Mouse (Mus musculus) bone marrow, adult 2 months (tissue): ENCODE results near the gene Ppargc1a. TPM values are rescaled to one million over a fixed set of nuclear protein-coding genes. Genes with fewer than 3 reads are reported as not detected.

Experiments
- H3K27ac ChIP-seq: fragments of 200-500 bp; 2 replicates; pipeline ENCODE4 v1.5.1; 2012; ENCODE audit warnings: low read depth, mild to moderate bottlenecking, control low read depth, inconsistent platforms, low read length; ENCODE audit not compliant: control insufficient read depth, poor library complexity, insufficient read depth
- H3K4me1 ChIP-seq: fragments of 200-500 bp; 2 replicates; pipeline ENCODE4 v1.6.1; 2011; ENCODE audit warnings: low read length; ENCODE audit not compliant: control insufficient read depth, insufficient read depth
- H3K4me3 ChIP-seq: fragments of 200-500 bp; replicated peaks from 2 replicates; pipeline ENCODE3; 2011; ENCODE audit warnings: mild to moderate bottlenecking, low read depth, low read length, control low read depth; ENCODE audit not compliant: control insufficient read depth
- CTCF ChIP-seq: fragments of 200-500 bp; IDR thresholded peaks from 2 replicates; pipeline ENCODE4 v1.5.1; 2011; ENCODE audit warnings: low read length, control low read depth; ENCODE audit not compliant: control insufficient read depth, insufficient read depth
- POLR2A ChIP-seq: fragments of 200-500 bp; IDR thresholded peaks from 2 replicates; pipeline ENCODE4 v1.6.1; 2011; ENCODE audit warnings: low read depth, mild to moderate bottlenecking, control low read depth, low read length, borderline replicate concordance; ENCODE audit not compliant: control insufficient read depth
- WGBS: fragments of 180-500 bp; shearing (Covaris S2); methylation state at CpG from one replicate; pipeline ENCODE4 v1.1.7; 2018; 5-methylcytosine and 5-hydroxymethylcytosine counted together
- polyA plus RNA-seq: library from polyadenylated mRNA; stranded (reverse); fragments of >200 nt; gene quantifications from 2 replicates; pipeline ENCODE4 v1.2.4, GENCODE M21; 2011; ENCODE audit warnings: low replicate concordance; ENCODE audit not compliant: missing spikeins, insufficient read depth, insufficient read length

Gene Ppargc1a
- polyA plus RNA-seq, 1 experiment, result 0.65 TPM

DNA sequence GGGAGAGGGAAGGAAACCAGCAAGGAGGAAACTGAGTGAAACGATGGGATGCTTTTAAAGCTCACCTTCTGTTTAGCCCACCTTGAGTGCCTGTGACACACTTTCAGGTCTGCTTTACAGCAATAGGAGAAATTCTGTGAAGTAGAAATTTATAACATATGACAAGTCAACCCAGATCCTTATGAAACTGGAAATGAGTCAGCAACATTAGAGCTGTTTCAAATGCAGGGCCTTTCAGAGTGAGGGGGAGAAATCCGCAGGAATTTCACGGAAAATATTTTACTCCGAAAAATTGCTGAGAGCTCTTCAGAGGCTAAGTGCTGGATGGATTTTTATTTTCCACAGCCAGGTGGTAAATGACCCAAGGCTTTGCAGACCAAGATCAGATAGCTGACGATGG is 133.6 kb downstream of the Ppargc1a start:
- Histone ChIP-seq H3K4me3 (no peak overlapping the region), H3K4me1 (no peaks in the 10 kb centered on the region), H3K27ac (no peak overlapping the region)
- TF ChIP-seq CTCF, result no peak
- TF ChIP-seq POLR2A, result no peak
- 30% methylated on average over 5 of the region's 5 CpGs for WGBS

DNA sequence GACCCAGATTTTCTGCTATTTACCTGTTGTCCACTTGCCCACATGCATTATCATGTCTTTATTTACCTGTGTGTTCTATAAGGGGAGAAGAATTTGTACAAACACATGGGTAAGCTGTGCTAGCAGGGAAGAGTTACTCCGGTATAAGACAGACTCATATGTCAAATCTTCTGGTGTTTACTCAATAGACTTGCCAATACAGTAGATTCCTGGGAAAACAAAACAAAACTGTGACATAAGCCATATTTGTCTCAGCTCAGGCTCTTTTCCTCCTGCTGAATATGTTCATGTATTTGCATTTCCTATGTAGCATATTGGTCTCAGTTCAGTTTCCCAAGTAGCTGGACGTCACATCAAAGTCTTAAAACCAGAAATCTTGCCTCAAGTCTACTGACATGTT is 135.0 kb downstream of the Ppargc1a start:
- no peaks in the 10 kb centered on the region for H3K4me1 ChIP-seq
- WGBS, result 78% methylated on average over 2 of the region's 2 CpGs
- no peak overlapping the region for H3K27ac ChIP-seq
- no peak for TF ChIP-seq CTCF
- no peak for TF ChIP-seq POLR2A
- no peak overlapping the region for H3K4me3 ChIP-seq

DNA sequence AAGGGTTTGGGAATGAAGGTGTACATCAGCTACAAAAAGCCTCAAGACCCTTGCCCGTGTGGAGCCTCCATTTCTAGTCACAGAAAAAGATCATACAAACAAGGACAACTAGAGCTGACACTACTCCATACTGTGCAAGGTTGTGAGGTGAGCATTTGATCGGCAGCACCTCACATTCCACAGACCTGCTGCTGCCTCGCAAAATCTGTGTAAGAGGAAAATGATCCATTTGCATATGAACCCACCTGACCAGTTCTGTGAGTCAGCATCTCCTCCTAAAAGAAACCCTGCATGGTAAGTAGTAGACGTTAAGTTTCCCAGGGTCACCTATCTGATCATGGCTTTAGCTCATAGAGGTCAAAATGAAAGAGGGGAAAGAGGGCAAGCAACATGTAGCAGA is 135.5 kb downstream of the Ppargc1a start:
- H3K4me1 ChIP-seq, result no peaks in the 10 kb centered on the region
- no peak overlapping the region for H3K4me3 ChIP-seq
- TF ChIP-seq CTCF (no peak), POLR2A (no peak)
- 65% methylated on average over 4 of the region's 4 CpGs for WGBS
- H3K27ac ChIP-seq, result no peak overlapping the region

- H3K4me3 ChIP-seq, result no peak overlapping the region
- H3K27ac ChIP-seq, result no peak overlapping the region
- no peak for TF ChIP-seq CTCF
- no peak for TF ChIP-seq POLR2A
- no peaks in the 10 kb centered on the region for H3K4me1 ChIP-seq
Measured at GRCm38 (mm10) chr5:51426406-51426805, 141.1 kb downstream of the Ppargc1a start.

DNA sequence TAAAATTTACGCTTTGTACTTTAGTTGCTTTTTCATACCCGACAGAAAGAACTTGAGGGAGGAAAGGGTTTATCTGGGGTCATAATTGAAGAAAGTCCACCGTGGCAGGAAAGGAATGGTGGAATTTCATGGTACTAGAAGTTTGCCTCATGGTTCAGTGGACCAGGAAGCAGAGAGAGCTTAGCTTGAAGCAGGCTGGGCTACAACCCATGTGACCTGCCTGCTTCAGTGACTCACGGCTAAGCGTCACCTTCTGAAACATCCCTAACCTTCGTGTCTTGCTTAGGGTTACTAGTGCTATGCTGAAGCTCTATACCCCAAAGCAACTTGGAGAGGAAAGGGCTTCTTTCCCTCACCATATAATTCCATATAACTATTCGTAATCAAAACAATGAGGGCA is 151.1 kb downstream of the Ppargc1a start:
- H3K4me1 ChIP-seq, result no peaks in the 10 kb centered on the region; the same call in 1 of the 2 replicates
- no peak overlapping the region for H3K27ac ChIP-seq
- TF ChIP-seq CTCF (no peak), POLR2A (no peak)
- 77% methylated on average over 7 of the region's 7 CpGs for WGBS
- no peak overlapping the region for H3K4me3 ChIP-seq

GRCm38 (mm10) chr5:51415456-51415855 is 152.1 kb downstream of the Ppargc1a start:
- Histone ChIP-seq H3K27ac (no peak overlapping the region), H3K4me1 (no peaks in the 10 kb centered on the region; the same call in 1 of the 2 replicates), H3K4me3 (no peak overlapping the region)
- WGBS, result 67% methylated on average over 2 of the region's 2 CpGs
- no peak for TF ChIP-seq CTCF

DNA sequence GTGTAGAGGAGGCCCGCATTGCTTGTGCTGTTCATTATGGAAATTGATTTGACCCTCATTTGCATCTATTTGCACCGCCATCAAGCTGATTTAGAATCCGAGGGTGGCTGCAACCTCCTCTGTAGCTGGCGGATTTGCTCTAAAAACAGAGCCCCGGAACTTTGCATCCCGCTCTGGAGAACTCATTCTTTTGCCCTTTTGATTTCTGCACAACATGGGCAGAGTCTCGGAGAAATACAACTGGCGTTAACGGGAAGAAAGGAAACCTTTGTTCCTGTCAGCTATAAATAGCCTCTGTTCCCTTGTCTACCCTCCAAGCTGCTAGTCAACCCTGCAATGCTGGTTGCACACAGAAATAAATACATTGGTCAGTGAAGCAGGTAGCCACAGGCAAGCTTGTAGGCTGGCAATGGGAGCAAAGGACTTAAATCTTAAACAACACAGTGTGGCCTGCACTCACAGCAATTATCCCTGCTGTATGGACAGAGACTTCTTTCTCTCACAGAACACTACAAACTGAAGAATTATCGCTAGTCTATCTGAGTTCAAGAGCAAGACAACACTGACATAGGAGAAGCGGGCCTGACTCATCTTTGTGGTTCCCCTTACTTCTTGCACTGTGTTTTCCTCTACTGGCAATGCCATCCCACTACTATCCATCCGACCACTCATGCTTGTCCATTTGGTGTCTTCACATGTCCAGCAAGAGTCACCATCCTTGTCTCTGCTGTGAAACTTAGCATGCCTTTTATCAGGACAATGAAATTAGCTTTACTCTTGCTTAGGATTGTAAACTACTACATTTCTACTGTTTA is 155.0 kb downstream of the Ppargc1a start:
- TF ChIP-seq POLR2A (no peak), CTCF (no peak)
- no peaks in the 10 kb centered on the region; the same call in 1 of the 2 replicates for H3K4me1 ChIP-seq

DNA sequence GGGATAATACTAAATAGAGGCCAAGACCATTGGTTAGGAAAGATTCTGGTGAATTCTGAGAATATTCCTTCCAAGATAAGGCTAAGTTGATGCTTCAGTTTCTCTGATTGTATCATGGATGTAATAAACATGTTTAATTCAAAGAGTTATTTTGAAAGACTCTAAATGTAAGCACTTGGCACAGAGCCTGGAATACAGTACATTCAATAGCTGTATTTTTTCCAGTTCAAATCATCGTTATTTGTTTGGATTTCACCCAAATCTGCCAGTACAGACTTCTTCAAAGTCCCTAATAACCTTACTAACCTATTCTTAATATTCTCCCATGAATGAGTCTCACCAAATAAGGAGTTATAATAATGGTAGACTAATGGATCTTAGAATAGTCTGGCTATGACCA is 157.5 kb downstream of the Ppargc1a start:
- WGBS, result 77% methylated on average over 1 of the region's 1 CpGs
- no peak for TF ChIP-seq CTCF
- no peak for TF ChIP-seq POLR2A
- Histone ChIP-seq H3K27ac (no peak overlapping the region), H3K4me1 (no peaks in the 10 kb centered on the region; the same call in 1 of the 2 replicates), H3K4me3 (no peak overlapping the region)

More for the DNA sequence above, 155.0 kb downstream of the Ppargc1a start:
- WGBS, result 47% methylated on average over 12 of the region's 12 CpGs
- H3K27ac ChIP-seq, result no peak overlapping the region
- no peak overlapping the region for H3K4me3 ChIP-seq

GRCm38 (mm10) chr5:51406406-51406805 is 161.1 kb downstream of the Ppargc1a start:
- WGBS, result 65% methylated on average over 3 of the region's 3 CpGs
- TF ChIP-seq POLR2A, result no peak
- TF ChIP-seq CTCF, result no peak

More at GRCm38 (mm10) chr5:51406406-51406805, 161.1 kb downstream of the Ppargc1a start:
- no peak overlapping the region for H3K27ac ChIP-seq
- H3K4me1 ChIP-seq, result no peaks in the 10 kb centered on the region
- no peak overlapping the region for H3K4me3 ChIP-seq
